Mouse (Mus musculus) monocyte, adult 5-6 weeks (primary cell): ENCODE results near the gene Atp8b4. TPM values are rescaled to one million over a fixed set of nuclear protein-coding genes. Genes with fewer than 3 reads are reported as not detected.

Source experiments
- total RNA-seq: library from RNA; stranded (forward); fragments of 200-1000, 200-491, 200-594 nt; gene quantifications from 3 replicates; pipeline ENCODE4 v1.2.3, GENCODE M21; 2017

Gene Atp8b4
- total RNA-seq, 1 experiment from 2014 or later, result 75.4 TPM

Other genes with a start within 250 kb of the Atp8b4 start
- gene Slc27a2, start 51.7 kb upstream of the Atp8b4 start, total RNA-seq, result 0.32 to 0.87 TPM in 2 of 3 replicates, not detected in the other
- gene Hdc, start 118.6 kb upstream of the Atp8b4 start, total RNA-seq, result 27.7 to 79.7 TPM (median 71.5 TPM) in 3 replicates
- gene Gabpb1, start 175.7 kb upstream of the Atp8b4 start, total RNA-seq, result 22.6 to 29.9 TPM (median 25.9 TPM) in 3 replicates
- gene Usp8, start 206.7 kb upstream of the Atp8b4 start, total RNA-seq, result 72.0 to 89.6 TPM (median 77.6 TPM) in 3 replicates